In genomic region chr6:50455829-50456469, GRCm38 (mm10) we compare ENCODE assay signal across 8 mouse cellular contexts. TPM values are rescaled to one million over a fixed set of nuclear protein-coding genes. Genes with fewer than 3 reads are reported as not detected.
DNase-seq lines count a peak whose midpoint lies in the region; ATAC-seq lines count a peak whose summit lies in the region.

TSS of gene Osbpl3 (minus strand) at chr6:50456201.

- peak within 1 kb of the TSS; percentile 55; the same call in 1 of the 2 replicates for H3K27ac ChIP-seq in hindbrain, embryonic 13.5 days

- DNase-seq in NIH3T3 (ENCODE audit: low read depth): peak; percentile 97
- peak; percentile 86 to 87 for DNase-seq in cerebellum, postnatal 14 days
- peak; percentile 76 to 83 for DNase-seq in frontal cortex, postnatal 14 days (ENCODE audit: low spot score in 2 of 2)
- DNase-seq in layer of hippocampus, postnatal 25 days (ENCODE audit: extremely low spot score in 1 of 2, low spot score in 1 of 2): peak; percentile 52 to 69
- DNase-seq in lung, postnatal 25 days (ENCODE audit: low spot score): peak; percentile 90
- DNase-seq in retina, embryonic 14.5 days (ENCODE audit: low spot score): peak; percentile 93
- DNase-seq in thymus, postnatal 4 days: peak; percentile 91

- peak within 1 kb of the TSS; percentile 77 for H3K9ac ChIP-seq in hindbrain, embryonic 13.5 days

- peak within 1 kb of the TSS; percentile 95 for H3K4me2 ChIP-seq in hindbrain, embryonic 13.5 days

- no peaks in the 10 kb centered on the region for H3K9me3 ChIP-seq in hindbrain, embryonic 13.5 days

- no peaks in the 10 kb centered on the region for H3K36me3 ChIP-seq in hindbrain, embryonic 13.5 days

- ATAC-seq in hindbrain, embryonic 13.5 days (ENCODE audit: low FRiP score): peak; percentile 94

- H3K4me3 ChIP-seq in hindbrain, embryonic 13.5 days: peak within 1 kb of the TSS; percentile 64

- peaks cover 24% of the 10 kb centered on the region for H3K4me1 ChIP-seq in hindbrain, embryonic 13.5 days (replicated peaks)

- H3K27me3 ChIP-seq in hindbrain, embryonic 13.5 days: peaks cover 21% of the 10 kb centered on the region; the same call in 1 of the 2 replicates

- WGBS in hindbrain, embryonic 13.5 days: under 1% methylated on average over 45 of the region's 45 CpGs

RNA-seq across cellular contexts. Expression of gene Osbpl3, which starts in this region (rescaled TPM):
- 4.6 and 4.8 TPM in 2 replicates for polyA plus RNA-seq in hindbrain, embryonic 13.5 days (2015; fragmentation: Nextera tagmentation; extraction: Ambion mirVana)
- 10 to 100 TPM; 15.5 to 17.8 TPM for total RNA-seq in layer of hippocampus, postnatal 25 days (2021)

Comparison
In these comparisons a context has a peak if more than half of its experiments do, and no peak if none do; other contexts are left out.
1. Peak in every context shown above with its lines: DNase-seq, ATAC-seq, H3K4me3 ChIP-seq and H3K27ac ChIP-seq.